Mouse (Mus musculus) stomach, embryonic 14.5 days (tissue): Measurements from ENCODE around the gene Tspan11. TPM values are rescaled to one million over a fixed set of nuclear protein-coding genes. Genes with fewer than 3 reads are reported as not detected.

Source experiments
- ATAC-seq: fragments of 200-750 bp; cut with Nextera tagmentation; 2 replicates; pipeline ENCODE4 v1.8.0; 2017; ENCODE audit warnings: low read depth, moderate TSS enrichment; ENCODE audit not compliant: insufficient number of reproducible peaks, insufficient read depth, low FRiP score
- H3K27ac ChIP-seq: fragments of 300-500 bp; sonication (generic); 2 replicates; pipeline ENCODE4 v1.5.1; 2014; ENCODE audit warnings: mild to moderate bottlenecking, low read length, moderate library complexity, mixed read lengths
- H3K27me3 ChIP-seq: fragments of 300-500 bp; sonication (generic); 2 replicates; pipeline ENCODE4 v1.6.1; 2014; ENCODE audit warnings: low read length, control low read depth, mixed read lengths; ENCODE audit not compliant: control insufficient read depth, insufficient read depth
- H3K36me3 ChIP-seq: fragments of 300-500 bp; sonication (generic); 2 replicates; pipeline ENCODE4 v1.6.1; 2014; ENCODE audit warnings: mild to moderate bottlenecking, control low read depth, low read length, moderate library complexity, mixed read lengths; ENCODE audit not compliant: control insufficient read depth, insufficient read depth
- H3K4me1 ChIP-seq: fragments of 300-500 bp; sonication (generic); 2 replicates; pipeline ENCODE4 v1.6.1; 2014; ENCODE audit warnings: low read length, control low read depth, mixed read lengths; ENCODE audit not compliant: control insufficient read depth, insufficient read depth
- H3K4me2 ChIP-seq: fragments of 300-500 bp; sonication (generic); replicated peaks from 2 replicates; pipeline ENCODE4 v1.6.1; 2014; ENCODE audit warnings: low read depth, low read length, control low read depth
- H3K4me3 ChIP-seq: fragments of 300-500 bp; sonication (generic); 2 replicates; pipeline ENCODE4 v1.5.1; 2014; ENCODE audit warnings: low read depth, low read length, control low read depth
- H3K9ac ChIP-seq: fragments of 300-500 bp; sonication (generic); replicated peaks from 2 replicates; pipeline ENCODE4 v1.6.1; 2014; ENCODE audit warnings: low read depth, mild to moderate bottlenecking, control low read depth, low read length, moderate library complexity, mixed read lengths
- H3K9me3 ChIP-seq: fragments of 300-500 bp; sonication (generic); 2 replicates; pipeline ENCODE4 v1.6.1; 2016; ENCODE audit warnings: low read depth, low read length, control low read depth; ENCODE audit not compliant: control insufficient read depth
- WGBS: fragments of 180-500 bp; shearing (Covaris S2); extraction: QIAGEN DNeasy Blood & Tissue Kit; methylation state at CpG from one replicate; pipeline ENCODE4 v1.1.7; 2014; 5-methylcytosine and 5-hydroxymethylcytosine counted together
- polyA plus RNA-seq: library from polyadenylated mRNA; unstranded; fragments of >200 nt; fragmentation: Nextera tagmentation; extraction: Ambion mirVana; gene quantifications from 2 replicates; pipeline ENCODE4 v1.2.1, GENCODE M21; 2014

Tspan11 gene
- polyA plus RNA-seq, 1 experiment from 2014 or later = 3.1 TPM

DNA sequence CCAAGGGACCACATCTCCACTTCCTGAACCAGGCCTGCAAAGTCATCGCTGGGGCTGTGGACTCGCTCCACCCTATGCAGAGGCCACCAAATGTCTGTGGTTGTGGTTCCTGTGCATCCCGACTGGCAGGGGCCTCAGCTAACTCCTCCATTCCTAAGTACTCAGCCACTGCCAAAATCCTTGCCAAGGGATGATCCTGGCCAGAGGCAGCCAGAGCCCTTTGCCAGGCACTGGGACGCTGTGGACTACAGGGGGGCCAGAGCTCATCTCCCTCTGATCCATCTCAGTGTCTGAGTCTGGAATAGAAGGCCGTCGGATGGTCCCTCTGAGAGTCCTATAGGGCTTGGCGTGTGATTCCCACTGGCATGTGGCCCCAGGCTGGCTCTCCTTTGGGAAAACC is 62.5 kb downstream of the Tspan11 start:
- no peaks in the 10 kb centered on the region for H3K36me3 ChIP-seq
- no peaks in the 10 kb centered on the region for H3K9me3 ChIP-seq
- WGBS = 85% methylated on average over 7 of the region's 7 CpGs
- no peak for ATAC-seq
- no peaks in the 10 kb centered on the region for H3K4me1 ChIP-seq
- H3K4me2 ChIP-seq = no peak overlapping the region
- no peak overlapping the region for H3K27ac ChIP-seq
- H3K27me3 ChIP-seq = no peaks in the 10 kb centered on the region
- H3K9ac ChIP-seq = no peak overlapping the region
- H3K4me3 ChIP-seq = no peak overlapping the region

DNA sequence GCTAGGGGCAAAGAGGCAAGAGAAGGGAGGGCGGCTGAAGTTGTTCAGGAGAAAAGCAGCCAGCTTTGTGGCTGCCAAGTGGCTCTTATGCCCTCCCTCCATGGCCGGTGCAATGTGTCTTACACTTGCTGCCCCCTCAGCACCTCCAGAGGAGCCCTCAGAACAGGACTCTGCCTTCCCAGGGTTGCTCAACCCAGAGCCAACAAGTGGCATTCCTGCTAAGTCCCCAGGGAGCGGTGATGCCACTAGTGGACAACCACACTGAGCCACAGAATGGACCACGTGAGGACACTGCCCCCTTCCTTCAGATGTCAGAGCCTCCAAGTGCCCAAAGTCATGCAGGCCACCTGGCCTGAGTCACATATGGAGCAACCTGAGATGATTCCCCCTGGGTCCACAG is 65.7 kb downstream of the Tspan11 start:
- Histone ChIP-seq H3K27ac (no peak overlapping the region), H3K9ac (no peak overlapping the region), H3K36me3 (no peaks in the 10 kb centered on the region), H3K9me3 (no peaks in the 10 kb centered on the region), H3K4me1 (no peaks in the 10 kb centered on the region), H3K4me2 (no peak overlapping the region), H3K4me3 (no peak overlapping the region), H3K27me3 (no peaks in the 10 kb centered on the region)
- ATAC-seq = no peak
- 76% methylated on average over 4 of the region's 4 CpGs for WGBS

DNA sequence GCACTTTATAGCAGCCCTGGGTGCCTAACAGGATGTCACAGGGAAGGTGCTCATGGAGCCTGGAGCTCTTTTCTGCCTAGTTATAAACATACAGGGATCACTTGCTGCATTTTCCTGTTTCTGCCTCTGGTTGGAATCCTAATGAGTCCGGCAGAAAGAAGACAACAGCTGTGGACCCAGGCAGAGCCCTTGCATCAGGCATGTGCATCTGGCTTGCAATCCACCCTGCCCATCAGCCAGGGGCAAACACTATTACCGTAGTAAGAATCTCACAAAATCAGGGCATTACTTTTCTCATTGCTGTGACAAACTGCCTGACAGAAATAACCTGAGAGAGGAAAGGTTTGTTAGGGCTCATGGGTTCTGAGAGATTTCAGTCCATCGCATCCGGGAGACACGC is 68.8 kb downstream of the Tspan11 start:
- Histone ChIP-seq H3K4me1 (no peaks in the 10 kb centered on the region), H3K4me2 (no peak overlapping the region), H3K4me3 (no peak overlapping the region), H3K36me3 (no peaks in the 10 kb centered on the region), H3K27me3 (no peaks in the 10 kb centered on the region), H3K9ac (no peak overlapping the region), H3K27ac (no peak overlapping the region), H3K9me3 (no peaks in the 10 kb centered on the region)
- 82% methylated on average over 5 of the region's 5 CpGs for WGBS
- no peak for ATAC-seq

DNA sequence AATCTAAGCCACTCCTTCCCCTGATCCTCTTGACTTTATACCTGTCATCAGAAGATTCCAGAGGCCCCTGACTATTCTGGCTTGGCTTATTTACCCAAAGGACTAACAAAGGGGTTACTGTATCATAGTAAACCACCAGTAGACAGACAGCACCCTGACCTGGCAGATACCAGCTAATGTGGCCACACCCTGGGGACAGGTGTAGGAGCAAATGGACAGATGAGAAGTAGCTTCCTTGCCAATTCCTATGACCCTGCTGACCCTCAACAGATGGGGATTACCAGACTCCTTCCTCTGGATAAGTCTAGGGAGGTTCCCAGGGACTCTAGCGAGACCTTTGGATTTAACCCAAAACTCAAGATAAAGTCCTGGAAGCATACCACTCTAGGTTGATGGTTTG is 72.8 kb downstream of the Tspan11 start:
- H3K27me3 ChIP-seq = no peaks in the 10 kb centered on the region
- peaks cover 12% of the 10 kb centered on the region for H3K36me3 ChIP-seq
- no peak overlapping the region for H3K4me2 ChIP-seq
- no peak overlapping the region for H3K9ac ChIP-seq
- H3K4me1 ChIP-seq = no peaks in the 10 kb centered on the region
- H3K4me3 ChIP-seq = no peak overlapping the region
- 83% methylated on average over 1 of the region's 1 CpGs for WGBS
- no peaks in the 10 kb centered on the region for H3K9me3 ChIP-seq
- no peak for ATAC-seq
- no peak overlapping the region for H3K27ac ChIP-seq

DNA sequence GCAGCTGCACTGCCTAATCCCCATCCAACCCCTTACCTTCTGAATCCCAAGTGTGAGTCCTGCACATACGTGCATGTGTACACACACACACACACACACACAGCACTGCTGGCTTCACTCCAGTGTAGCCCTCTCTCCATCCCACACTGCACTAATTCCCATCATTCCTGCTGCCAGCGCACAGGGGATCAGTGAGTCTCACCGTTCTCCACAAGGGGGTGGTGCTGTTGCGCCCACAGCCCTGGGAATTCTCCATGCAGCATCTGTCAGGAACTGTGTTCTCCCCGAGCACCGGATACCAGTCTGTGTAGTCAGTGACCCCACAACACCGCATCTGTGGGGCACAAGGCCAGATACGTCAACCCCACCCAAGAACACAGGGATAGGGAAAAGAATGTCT is 78.1 kb downstream of the Tspan11 start:
- no peak for ATAC-seq
- Histone ChIP-seq H3K4me3 (no peak overlapping the region), H3K27me3 (no peaks in the 10 kb centered on the region), H3K4me1 (no peaks in the 10 kb centered on the region), H3K27ac (no peak overlapping the region), H3K4me2 (no peak overlapping the region), H3K9ac (no peak overlapping the region), H3K9me3 (no peaks in the 10 kb centered on the region), H3K36me3 (peaks cover 20% of the 10 kb centered on the region)
- WGBS = 56% methylated on average over 8 of the region's 8 CpGs

DNA sequence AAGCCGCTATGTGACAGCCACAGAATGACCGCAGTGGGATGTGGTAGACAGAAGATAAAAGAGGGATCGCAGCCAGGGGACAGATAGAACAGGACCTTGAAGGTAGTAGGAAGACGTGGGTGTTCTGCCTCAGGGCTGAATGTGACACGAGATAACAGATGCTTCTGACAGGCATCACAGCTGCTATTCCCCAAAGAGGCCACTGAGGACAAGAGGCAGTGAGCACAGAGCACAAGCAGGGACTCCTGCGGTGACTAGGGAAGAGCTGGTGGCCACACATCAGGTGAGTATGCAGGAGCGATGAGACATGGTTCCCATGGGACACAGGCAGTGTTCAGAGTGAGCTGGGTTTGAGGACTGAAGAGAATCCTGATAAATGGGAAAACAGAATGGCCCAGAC is 82.3 kb downstream of the Tspan11 start:
- Histone ChIP-seq H3K4me2 (no peak overlapping the region), H3K36me3 (peaks cover 10% of the 10 kb centered on the region; the same call in 1 of the 2 replicates), H3K4me1 (0 out of 2 replicates have a peak, but pooled peaks cover 4% of the 10 kb centered on the region), H3K9ac (no peak overlapping the region), H3K27me3 (no peaks in the 10 kb centered on the region), H3K9me3 (no peaks in the 10 kb centered on the region), H3K27ac (no peak overlapping the region), H3K4me3 (no peak overlapping the region)
- no peak for ATAC-seq
- WGBS = 74% methylated on average over 7 of the region's 7 CpGs

DNA sequence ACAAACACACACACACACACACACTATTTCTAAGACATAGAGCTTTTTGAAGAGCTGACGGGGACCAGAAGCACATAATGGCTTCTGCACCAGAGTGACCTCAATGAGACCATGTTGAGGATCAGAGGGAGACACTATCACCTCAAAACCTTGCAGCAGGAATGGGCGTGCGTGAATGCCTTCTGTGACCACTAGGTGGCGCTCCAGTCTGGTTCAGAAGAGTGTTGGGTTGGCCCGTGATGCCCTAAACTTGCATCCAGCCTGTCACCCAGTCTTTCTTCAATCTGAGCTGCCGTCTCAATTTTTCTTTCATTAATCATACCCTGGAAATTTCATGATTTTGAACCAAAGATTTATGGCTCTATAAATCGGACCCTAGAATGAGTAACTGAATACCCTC is 82.7 kb downstream of the Tspan11 start:
- H3K27ac ChIP-seq = no peak overlapping the region
- no peaks in the 10 kb centered on the region for H3K27me3 ChIP-seq
- H3K9me3 ChIP-seq = no peaks in the 10 kb centered on the region
- H3K36me3 ChIP-seq = peaks cover 12% of the 10 kb centered on the region; the same call in 1 of the 2 replicates
- H3K4me1 ChIP-seq = 0 out of 2 replicates have a peak, but pooled peaks cover 4% of the 10 kb centered on the region
- no peak overlapping the region for H3K9ac ChIP-seq
- no peak overlapping the region for H3K4me3 ChIP-seq
- ATAC-seq = 0 out of 2 replicates have a peak, but pooled peaks have one; percentile 30
- 7% methylated on average over 7 of the region's 7 CpGs for whole genome bisulfite sequencing
- H3K4me2 ChIP-seq = no peak overlapping the region

DNA sequence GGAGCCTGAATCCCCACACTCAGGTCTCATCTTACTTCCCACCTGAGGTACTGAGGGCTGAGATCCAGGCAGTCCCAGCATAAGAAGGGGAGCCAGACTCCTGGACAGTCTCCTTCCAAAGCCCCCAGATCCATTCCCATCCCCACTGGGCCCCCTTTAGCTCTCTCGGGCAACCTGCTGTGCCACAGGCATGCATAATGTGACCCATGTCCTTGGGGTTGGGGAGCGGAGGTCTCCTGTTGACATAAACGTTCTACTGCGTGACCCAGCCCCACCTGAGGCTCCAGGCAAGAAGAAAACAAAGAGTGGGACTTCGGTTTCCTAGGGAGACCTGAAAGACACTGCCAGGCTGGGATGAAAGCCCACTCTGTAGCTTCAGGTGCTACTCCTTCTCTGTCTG is 83.5 kb downstream of the Tspan11 start:
- no peak overlapping the region for H3K4me2 ChIP-seq
- 54% methylated on average over 5 of the region's 5 CpGs for WGBS
- no peaks in the 10 kb centered on the region for H3K27me3 ChIP-seq
- ATAC-seq = no peak
- H3K36me3 ChIP-seq = peaks cover 12% of the 10 kb centered on the region; the same call in 1 of the 2 replicates
- no peak overlapping the region for H3K27ac ChIP-seq
- H3K9ac ChIP-seq = no peak overlapping the region
- no peaks in the 10 kb centered on the region for H3K9me3 ChIP-seq
- H3K4me3 ChIP-seq = no peak overlapping the region
- H3K4me1 ChIP-seq = 0 out of 2 replicates have a peak, but pooled peaks cover 4% of the 10 kb centered on the region

DNA sequence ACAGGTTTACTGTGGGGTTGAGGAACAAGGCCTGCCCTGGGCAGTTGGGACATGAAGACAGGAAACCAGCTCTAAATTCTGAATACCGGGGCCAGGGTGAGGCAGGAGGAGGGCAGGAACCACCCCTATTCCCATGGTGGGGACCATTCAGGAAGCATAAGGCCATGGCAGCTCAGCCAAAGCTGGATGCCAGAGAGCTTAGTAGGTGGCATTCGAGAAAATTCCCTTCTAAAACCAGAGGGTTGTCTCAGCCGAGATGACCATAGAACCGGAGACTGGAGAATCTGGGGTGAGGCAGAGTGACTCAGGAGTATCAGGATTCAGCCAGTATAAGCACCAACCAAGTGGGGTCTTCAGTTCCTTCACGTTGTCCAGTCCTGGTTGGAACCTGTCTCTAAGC is 84.5 kb downstream of the Tspan11 start:
- no peak overlapping the region for H3K9ac ChIP-seq
- no peaks in the 10 kb centered on the region for H3K27me3 ChIP-seq
- H3K4me2 ChIP-seq = no peak overlapping the region
- H3K9me3 ChIP-seq = no peaks in the 10 kb centered on the region
- 0 out of 2 replicates have a peak, but pooled peaks cover 4% of the 10 kb centered on the region for H3K4me1 ChIP-seq
- H3K36me3 ChIP-seq = peaks cover 4% of the 10 kb centered on the region; the same call in 1 of the 2 replicates
- no peak for ATAC-seq
- H3K27ac ChIP-seq = no peak overlapping the region
- 87% methylated on average over 5 of the region's 5 CpGs for WGBS
- no peak overlapping the region for H3K4me3 ChIP-seq
